Mouse (Mus musculus) ovary, adult 10 weeks (tissue): Measurements from ENCODE around the gene Gltpd2. TPM values are rescaled to one million over a fixed set of nuclear protein-coding genes. Genes with fewer than 3 reads are reported as not detected.

ENCODE experiments used
- polyA plus RNA-seq: library from polyadenylated mRNA; stranded (reverse); fragments of 350-450 nt; fragmentation: Illumina TruSeq; extraction: RNeasy Lipid Tissue Mini Kit (QIAGEN cat#74804); gene quantifications from one replicate; pipeline ENCODE4 v1.2.3, GENCODE M21; 2014

The Gltpd2 gene
- polyA plus RNA-seq, result not detected

GRCm38 (mm10) chr11:70518923-70519322 is at the start of gene Gltpd2:
Gene Gltpd2, plus strand, starts transcription at chr11:70519196.

GRCm38 (mm10) chr11:70504970-70505369 is 14.0 kb upstream of the Gltpd2 start, which contains the start of gene Tm4sf5:
Gene Tm4sf5, plus strand, starts transcription at chr11:70505244.

GRCm38 (mm10) chr11:70514288-70514687 is 4.7 kb upstream of the Gltpd2 start, which contains the start of gene Vmo1:
Gene Vmo1, minus strand, starts transcription at chr11:70514616.

GRCm38 (mm10) chr11:70525184-70525678 is 6.2 kb downstream of the Gltpd2 start, which contains the start of gene Psmb6:
Gene Psmb6, plus strand, starts transcription at chr11:70525367.

GRCm38 (mm10) chr11:70532839-70533238 is 13.8 kb downstream of the Gltpd2 start, which contains the start of gene Gm40193:
Gene Gm40193, minus strand, starts transcription at chr11:70532939.

GRCm38 (mm10) chr11:70539877-70540587 is 21.0 kb downstream of the Gltpd2 start, which contains the start of gene Pld2:
Gene Pld2, plus strand, starts transcription at chr11:70540064.

GRCm38 (mm10) chr11:70562287-70562994 is 43.4 kb downstream of the Gltpd2 start, which contains the start of gene Mink1:
Gene Mink1, plus strand, starts transcription at chr11:70562881.

Other genes with a start within 250 kb of the Gltpd2 start
- 2.4 TPM for gene Alox12e, start 196.6 kb upstream of the Gltpd2 start, polyA plus RNA-seq
- 13.4 TPM for gene Alox15, start 167.2 kb upstream of the Gltpd2 start, polyA plus RNA-seq
- gene Pelp1, start 109.2 kb upstream of the Gltpd2 start, polyA plus RNA-seq, result 21.0 TPM
- 0.91 TPM for gene Arrb2, start 86.6 kb upstream of the Gltpd2 start, polyA plus RNA-seq
- 7.2 TPM for gene Med11, start 67.3 kb upstream of the Gltpd2 start, polyA plus RNA-seq
- 0.31 TPM for gene Zmynd15, start 59.8 kb upstream of the Gltpd2 start, polyA plus RNA-seq
- gene Cxcl16, start 59.2 kb upstream of the Gltpd2 start, polyA plus RNA-seq, result 14.6 TPM
- 2.7 TPM for gene Tm4sf5, start 14.0 kb upstream of the Gltpd2 start, polyA plus RNA-seq
- not detected for gene Vmo1, start 4.6 kb upstream of the Gltpd2 start, polyA plus RNA-seq
- gene Psmb6, start 6.2 kb downstream of the Gltpd2 start, polyA plus RNA-seq, result 22.0 TPM
- not detected for gene Gm40193, start 13.7 kb downstream of the Gltpd2 start, polyA plus RNA-seq
- gene Pld2, start 20.9 kb downstream of the Gltpd2 start, polyA plus RNA-seq, result 1.7 TPM
- 1.8 TPM for gene Mink1, start 43.7 kb downstream of the Gltpd2 start, polyA plus RNA-seq
- not detected for gene 4930544D05Rik, start 96.7 kb downstream of the Gltpd2 start, polyA plus RNA-seq
- gene Chrne, start 100.0 kb downstream of the Gltpd2 start, polyA plus RNA-seq, result not detected
- gene Gp1ba, start 119.9 kb downstream of the Gltpd2 start, polyA plus RNA-seq, result not detected
- gene Rnf167, start 128.0 kb downstream of the Gltpd2 start, polyA plus RNA-seq, result 35.7 TPM
- 18.4 TPM for gene Slc25a11, start 128.3 kb downstream of the Gltpd2 start, polyA plus RNA-seq
- gene Pfn1, start 135.4 kb downstream of the Gltpd2 start, polyA plus RNA-seq, result 72.0 TPM
- gene Eno3, start 138.0 kb downstream of the Gltpd2 start, polyA plus RNA-seq, result not detected
- gene Spag7, start 150.2 kb downstream of the Gltpd2 start, polyA plus RNA-seq, result 26.6 TPM
- gene Camta2, start 168.9 kb downstream of the Gltpd2 start, polyA plus RNA-seq, result 0.48 TPM
- gene Inca1, start 181.0 kb downstream of the Gltpd2 start, polyA plus RNA-seq, result 0.46 TPM
- 10.3 TPM for gene Kif1c, start 181.4 kb downstream of the Gltpd2 start, polyA plus RNA-seq
- gene Zfp3, start 245.0 kb downstream of the Gltpd2 start, polyA plus RNA-seq, result 4.5 TPM